In the genomic region with DNA sequence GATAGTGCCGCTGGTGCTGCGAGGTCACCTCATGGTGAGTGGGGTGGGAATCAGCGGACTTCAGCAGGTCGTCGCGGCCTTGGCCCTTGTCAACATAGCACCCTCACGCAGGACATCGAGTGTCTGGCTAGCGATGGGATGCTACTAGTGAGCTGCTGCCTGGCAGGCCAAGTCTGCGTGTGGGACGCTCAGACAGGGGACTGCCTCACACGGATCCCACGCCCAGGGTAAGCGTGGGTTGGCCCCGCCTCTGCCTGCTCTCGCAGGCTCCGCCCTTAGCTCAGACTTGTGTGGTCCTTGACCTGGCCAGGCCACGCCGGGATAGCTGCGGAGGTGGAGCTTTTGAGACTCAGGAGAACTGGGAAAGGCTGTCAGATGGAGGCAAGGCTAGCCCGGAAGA, we compare ENCODE assay signal across 10 mouse cellular contexts. TPM values are rescaled to one million over a fixed set of nuclear protein-coding genes. Genes with fewer than 3 reads are reported as not detected.
DNase-seq lines count a peak whose midpoint lies in the region; ATAC-seq and TF ChIP-seq lines count a peak whose summit lies in the region.
"Had no signal": no experiment of that assay in that cellular context is flagged by ENCODE, and none has a peak within 500 bp of the region (broad histone marks: within the 10 kb centered on the region; RNA-seq: fewer than 3 reads in every experiment).

No protein-coding gene starts in this region.

- peak; percentile 55 for ATAC-seq in lung, embryonic 14.5 days (ENCODE audit: insufficient read depth)
- ATAC-seq in intestine, embryonic 14.5 days (replicated peaks; ENCODE audit: low FRiP score, low TSS enrichment, low read depth): peak; percentile 20; the same call in 1 of the 2 replicates
- no peak for ATAC-seq in forebrain, embryonic 14.5 days

- H3K36me3 ChIP-seq in lung, embryonic 14.5 days (ENCODE audit: insufficient read depth): peaks cover 71% of the 10 kb centered on the region
- peaks cover 65% of the 10 kb centered on the region for H3K36me3 ChIP-seq in intestine, embryonic 14.5 days (ENCODE audit: control insufficient read depth, insufficient read depth, low read length)
- H3K36me3 ChIP-seq in forebrain, embryonic 14.5 days (ENCODE audit: control insufficient read depth, insufficient read depth, low read length): peaks cover 90% of the 10 kb centered on the region

- no peak overlapping the region for H3K4me3 ChIP-seq in lung, embryonic 14.5 days (ENCODE audit: low read depth, low read length)
- H3K4me3 ChIP-seq in intestine, embryonic 14.5 days (ENCODE audit: low read depth, low read length): no peak overlapping the region
- H3K4me3 ChIP-seq in forebrain, embryonic 14.5 days (ENCODE audit: low read depth, low read length): no peak overlapping the region
- H3K4me3 ChIP-seq: erythroblast, embryonic 14.5 days had no signal

- peak; percentile 21 for DNase-seq in lung, embryonic 14.5 days
- no peak for DNase-seq in lung, postnatal 4 days
- peak; percentile 45 for DNase-seq in adrenal gland, postnatal 10 days
- no peak for DNase-seq in intestine, embryonic 14.5 days (ENCODE audit: low spot score)
- DNase-seq in retina, embryonic 14.5 days (ENCODE audit: low spot score): peak; percentile 10
- DNase-seq in thymus, postnatal 4 days: no peak
- DNase-seq in forebrain, embryonic 14.5 days (ENCODE audit: low spot score): no peak
- DNase-seq: thymus, postnatal 25 days had no signal

- peak overlapping the region; percentile 33 for H3K4me2 ChIP-seq in lung, embryonic 14.5 days
- no peak overlapping the region for H3K4me2 ChIP-seq in intestine, embryonic 14.5 days (ENCODE audit: low read length)
- H3K4me2 ChIP-seq in forebrain, embryonic 14.5 days (ENCODE audit: low read length): no peak overlapping the region

- TF ChIP-seq CTCF in lung, embryonic 14.5 days (IDR thresholded peaks at IDR 0.05; ENCODE audit: low read depth): no peak

- H3K27ac ChIP-seq in lung, embryonic 14.5 days (ENCODE audit: low read depth): no peak overlapping the region
- no peak overlapping the region for H3K27ac ChIP-seq in intestine, embryonic 14.5 days (ENCODE audit: low read depth)
- H3K27ac ChIP-seq in forebrain, embryonic 14.5 days (ENCODE audit: low read depth, low read length): no peak overlapping the region

- no peaks in the 10 kb centered on the region for H3K9me3 ChIP-seq in lung, embryonic 14.5 days (ENCODE audit: low read depth, low read length)
- H3K9me3 ChIP-seq in intestine, embryonic 14.5 days (ENCODE audit: control insufficient read depth, low read length): no peaks in the 10 kb centered on the region
- H3K9me3 ChIP-seq in forebrain, embryonic 14.5 days (replicated peaks; ENCODE audit: control insufficient read depth, low read length): no peaks in the 10 kb centered on the region

- H3K27me3 ChIP-seq in lung, embryonic 14.5 days (ENCODE audit: insufficient read depth, low read length): no peaks in the 10 kb centered on the region
- no peaks in the 10 kb centered on the region for H3K27me3 ChIP-seq in intestine, embryonic 14.5 days (replicated peaks; ENCODE audit: control insufficient read depth, insufficient read depth, low read length)
- no peaks in the 10 kb centered on the region for H3K27me3 ChIP-seq in forebrain, embryonic 14.5 days (replicated peaks; ENCODE audit: control insufficient read depth, insufficient read depth, low read length)

- WGBS in lung, embryonic 14.5 days: 25% methylated on average over 21 of the region's 21 CpGs
- WGBS in intestine, embryonic 14.5 days: 33% methylated on average over 21 of the region's 21 CpGs
- 52% methylated on average over 21 of the region's 21 CpGs for WGBS in forebrain, embryonic 14.5 days

- H3K4me1 ChIP-seq in lung, embryonic 14.5 days (ENCODE audit: insufficient read depth): no peaks in the 10 kb centered on the region
- no peaks in the 10 kb centered on the region for H3K4me1 ChIP-seq in intestine, embryonic 14.5 days (replicated peaks; ENCODE audit: control insufficient read depth, insufficient read depth, low read length)
- H3K4me1 ChIP-seq in forebrain, embryonic 14.5 days (ENCODE audit: control insufficient read depth, insufficient read depth, low read length): no peaks in the 10 kb centered on the region

- H3K9ac ChIP-seq in lung, embryonic 14.5 days: no peak overlapping the region; the same call in 1 of the 2 replicates
- H3K9ac ChIP-seq in intestine, embryonic 14.5 days (ENCODE audit: low read length): no peak overlapping the region
- no peak overlapping the region for H3K9ac ChIP-seq in forebrain, embryonic 14.5 days (ENCODE audit: low read length)

RNA-seq across cellular contexts. Expression of a gene that starts 27.4 kb away (rescaled TPM):
- polyA plus RNA-seq in lung, embryonic 14.5 days (2014; fragmentation: Nextera tagmentation; extraction: Ambion mirVana): 16.4 and 19.1 TPM in 2 replicates
- total RNA-seq in adrenal gland, postnatal 10 days (2021): 10 to 100 TPM; 33.4 to 38.8 TPM
- 17.6 and 18.7 TPM in 2 replicates for polyA plus RNA-seq in intestine, embryonic 14.5 days (2014; fragmentation: Nextera tagmentation; extraction: Ambion mirVana)
- polyA plus RNA-seq in forebrain, embryonic 14.5 days (2014; fragmentation: Nextera tagmentation; extraction: Ambion mirVana): 13.1 and 18.7 TPM in 2 replicates

RNA-seq across cellular contexts. Expression of a gene that starts 38.9 kb away (rescaled TPM):
- polyA plus RNA-seq in lung, embryonic 14.5 days (2014; fragmentation: Nextera tagmentation; extraction: Ambion mirVana): 0.34 and 3.4 TPM in 2 replicates
- total RNA-seq in adrenal gland, postnatal 10 days (2021): 10 to 100 TPM; 25.5 to 35.5 TPM
- polyA plus RNA-seq in intestine, embryonic 14.5 days (2014; fragmentation: Nextera tagmentation; extraction: Ambion mirVana): 0.34 and 1.4 TPM in 2 replicates
- polyA plus RNA-seq in forebrain, embryonic 14.5 days (2014; fragmentation: Nextera tagmentation; extraction: Ambion mirVana): 0.61 and 1.2 TPM in 2 replicates
- polyA plus RNA-seq: large intestine, adult 2 months had no signal

RNA-seq across cellular contexts. Expression of a gene that starts 47.6 kb away (rescaled TPM):
- polyA plus RNA-seq in lung, embryonic 14.5 days (2014; fragmentation: Nextera tagmentation; extraction: Ambion mirVana): 29.4 and 32.1 TPM in 2 replicates
- 10 to 100 TPM; 76.4 to 83.9 TPM for total RNA-seq in adrenal gland, postnatal 10 days (2021)
- polyA plus RNA-seq in intestine, embryonic 14.5 days (2014; fragmentation: Nextera tagmentation; extraction: Ambion mirVana): 28.0 and 28.7 TPM in 2 replicates
- 24.5 and 35.4 TPM in 2 replicates for polyA plus RNA-seq in forebrain, embryonic 14.5 days (2014; fragmentation: Nextera tagmentation; extraction: Ambion mirVana)

Comparison
In these comparisons a context has a peak if more than half of its experiments do, and no peak if none do; other contexts are left out.
1. DNase-seq: peak in lung, embryonic 14.5 days (single experiment), adrenal gland, postnatal 10 days (single experiment) and retina, embryonic 14.5 days (single experiment); none in lung, postnatal 4 days (0 of 2), intestine, embryonic 14.5 days (single experiment), thymus, postnatal 4 days (single experiment) and forebrain, embryonic 14.5 days (single experiment).